ENCODE assay signal across 13 mouse cellular contexts in the genomic region with DNA sequence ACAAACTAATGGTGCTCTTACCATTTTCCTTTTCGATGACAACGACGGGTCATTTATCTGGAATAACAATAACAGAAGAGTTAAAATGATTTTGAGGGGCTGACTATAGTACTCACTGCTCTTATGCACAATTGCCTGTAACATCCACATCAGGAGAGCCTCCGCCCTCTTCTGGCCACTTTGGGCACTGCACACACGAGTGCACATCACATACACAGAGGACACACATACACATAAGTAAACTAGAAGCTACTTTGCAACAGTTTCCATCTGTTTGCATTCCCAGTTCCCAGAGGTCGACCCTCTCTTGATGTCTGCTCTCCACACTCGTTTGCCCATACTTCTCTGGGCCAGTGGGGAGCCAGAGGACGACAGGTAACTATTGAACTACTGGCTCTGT. TPM values are rescaled to one million over a fixed set of nuclear protein-coding genes. Genes with fewer than 3 reads are reported as not detected.
DNase-seq lines count a peak whose midpoint lies in the region; ATAC-seq and TF ChIP-seq lines count a peak whose summit lies in the region.
"Had no signal": no experiment of that assay in that cellular context is flagged by ENCODE, and none has a peak within 500 bp of the region (broad histone marks: within the 10 kb centered on the region; RNA-seq: fewer than 3 reads in every experiment).

No protein-coding gene starts in this region.

- H3K4me1 ChIP-seq in liver, postnatal 0 days (ENCODE audit: insufficient read depth) = peaks cover 4% of the 10 kb centered on the region; the same call in 1 of the 2 replicates
- H3K4me1 ChIP-seq in liver, embryonic 11.5 days (replicated peaks; ENCODE audit: control insufficient read depth, insufficient read depth, low read length) = no peaks in the 10 kb centered on the region
- no peaks in the 10 kb centered on the region for H3K4me1 ChIP-seq in ES-Bruce4 (ENCODE audit: control insufficient read depth, insufficient read depth, low read length)
- no peaks in the 10 kb centered on the region for H3K4me1 ChIP-seq in cortical plate, adult 2 months (ENCODE audit: control insufficient read depth, insufficient read depth, low read length)

- DNase-seq in gastrocnemius, adult 2 months = no peak
- DNase-seq in gastrocnemius, adult 18-20 months (ENCODE audit: low spot score) = no peak
- no peak for DNase-seq in liver, postnatal 0 days
- no peak for DNase-seq in liver, embryonic 11.5 days (ENCODE audit: low spot score)
- DNase-seq in right cerebral cortex, adult 2 months (ENCODE audit: low spot score in 2 of 2) = no peak
- DNase-seq: cerebellum, adult 9-10 months; kidney, adult 18-20 months had no signal

- WGBS in liver, postnatal 0 days (ENCODE audit: insufficient replicate concordance) = 75% methylated on average over 8 of the region's 8 CpGs
- 77% methylated on average over 8 of the region's 8 CpGs for WGBS in liver, embryonic 11.5 days

- ATAC-seq in liver, postnatal 0 days = no peak
- no peak for ATAC-seq in liver, embryonic 11.5 days (replicated peaks; ENCODE audit: low FRiP score)
- no peak for ATAC-seq in megakaryocyte-erythroid progenitor cell, adult 5-6 weeks (replicated peaks; ENCODE audit: low FRiP score, low TSS enrichment, poor library complexity, severe bottlenecking)
- ATAC-seq: activated CD4-positive, CD25-positive, alpha-beta regulatory T cell, adult 4 months had no signal

- TF ChIP-seq EP300 in liver, postnatal 0 days (IDR thresholded peaks at IDR 0.05; ENCODE audit: low read depth) = no peak
- TF ChIP-seq EP300 in ES-Bruce4 (IDR thresholded peaks at IDR 0.05; ENCODE audit: insufficient read depth, low read depth, low read length) = no peak

- H3K4me3 ChIP-seq in gastrocnemius, adult 2 months = no peak overlapping the region
- H3K4me3 ChIP-seq in liver, postnatal 0 days (ENCODE audit: low read depth, low read length) = no peak overlapping the region
- H3K4me3 ChIP-seq in liver, embryonic 11.5 days (ENCODE audit: low read depth, low read length) = no peak overlapping the region
- no peak overlapping the region for H3K4me3 ChIP-seq in ES-Bruce4 (ENCODE audit: low read depth, low read length)
- H3K4me3 ChIP-seq in cortical plate, adult 2 months (ENCODE audit: insufficient read depth, low read length) = no peak overlapping the region

- H3K9me3 ChIP-seq in liver, postnatal 0 days (ENCODE audit: low read length) = 0 out of 2 replicates have a peak, but pooled peaks cover 3% of the 10 kb centered on the region
- no peaks in the 10 kb centered on the region for H3K9me3 ChIP-seq in liver, embryonic 11.5 days (ENCODE audit: control insufficient read depth, low read length)
- no peaks in the 10 kb centered on the region for H3K9me3 ChIP-seq in ES-Bruce4 (replicated peaks; ENCODE audit: control insufficient read depth, insufficient read depth, low read length, poor library complexity, severe bottlenecking)

- H3K27me3 ChIP-seq in liver, postnatal 0 days (ENCODE audit: insufficient read depth, low read length) = no peaks in the 10 kb centered on the region
- no peaks in the 10 kb centered on the region for H3K27me3 ChIP-seq in liver, embryonic 11.5 days (replicated peaks; ENCODE audit: control insufficient read depth, insufficient read depth, low read length)
- no peaks in the 10 kb centered on the region for H3K27me3 ChIP-seq in ES-Bruce4 (ENCODE audit: control insufficient read depth, insufficient read depth, low read length, poor library complexity, severe bottlenecking)

- H3K27ac ChIP-seq in gastrocnemius, adult 2 months = no peak overlapping the region
- no peak overlapping the region for H3K27ac ChIP-seq in liver, postnatal 0 days (ENCODE audit: low read depth)
- H3K27ac ChIP-seq in liver, embryonic 11.5 days (ENCODE audit: low read depth, low read length) = no peak overlapping the region
- H3K27ac ChIP-seq in ES-Bruce4 (ENCODE audit: insufficient read depth, low read length) = no peak overlapping the region
- no peak overlapping the region for H3K27ac ChIP-seq in cortical plate, adult 2 months (ENCODE audit: insufficient read depth, low read length)

- 0 out of 2 replicates have a peak, but pooled peaks have one; percentile 7 for TF ChIP-seq CTCF in gastrocnemius, adult 2 months (IDR thresholded peaks at IDR 0.05)
- TF ChIP-seq CTCF in liver, postnatal 0 days (IDR thresholded peaks at IDR 0.05; ENCODE audit: low read depth) = peak; percentile 49
- TF ChIP-seq CTCF in ES-Bruce4 (IDR thresholded peaks at IDR 0.05; ENCODE audit: low read depth, low read length) = peak; percentile 44
- 0 out of 2 replicates have a peak, but pooled peaks have one; percentile 3 for TF ChIP-seq CTCF in cortical plate, adult 2 months (IDR thresholded peaks at IDR 0.05; ENCODE audit: extremely low read depth, insufficient read depth, low read length)

- H3K4me2 ChIP-seq in liver, postnatal 0 days (ENCODE audit: low read depth, low read length) = no peak overlapping the region
- H3K4me2 ChIP-seq in liver, embryonic 11.5 days = no peak overlapping the region
- H3K4me2 ChIP-seq: heart, embryonic 11.5 days; midbrain, embryonic 11.5 days had no signal

- peaks cover 12% of the 10 kb centered on the region for H3K36me3 ChIP-seq in liver, postnatal 0 days (replicated peaks; ENCODE audit: insufficient read depth, low read length)
- no peaks in the 10 kb centered on the region for H3K36me3 ChIP-seq in liver, embryonic 11.5 days (ENCODE audit: control insufficient read depth, insufficient read depth, low read length)
- no peaks in the 10 kb centered on the region for H3K36me3 ChIP-seq in ES-Bruce4 (ENCODE audit: control insufficient read depth, insufficient read depth, low read length, poor library complexity, severe bottlenecking)

- no peak for TF ChIP-seq POLR2A in ES-Bruce4 (IDR thresholded peaks at IDR 0.05; ENCODE audit: insufficient read depth, low read length)
- TF ChIP-seq POLR2A in cortical plate, adult 2 months (IDR thresholded peaks at IDR 0.05; ENCODE audit: extremely low read depth, insufficient read depth, low read length) = no peak

- H3K9ac ChIP-seq in liver, postnatal 0 days (replicated peaks) = no peak overlapping the region
- no peak overlapping the region for H3K9ac ChIP-seq in liver, embryonic 11.5 days (ENCODE audit: low read depth, low read length)
- no peak overlapping the region for H3K9ac ChIP-seq in ES-Bruce4 (ENCODE audit: low read depth, poor library complexity, severe bottlenecking)

- intact Hi-C loops in gastrocnemius, adult 2 months (cut with DNase I) = no loop called here

RNA-seq across cellular contexts. Expression of a gene that starts 9.0 kb away (rescaled TPM):
- total RNA-seq in gastrocnemius, adult 2 months (2021) = under 1 TPM; 0.51 to 0.64 TPM
- under 1 TPM; 0.33 to 0.41 TPM for total RNA-seq in gastrocnemius, adult 18-20 months (2021)
- 8.6 and 9.4 TPM in 2 replicates for polyA plus RNA-seq in liver, postnatal 0 days (2015; fragmentation: Nextera tagmentation; extraction: Ambion mirVana)
- polyA plus RNA-seq in liver, embryonic 11.5 days (2014; fragmentation: Nextera tagmentation; extraction: Ambion mirVana) = 9.1 and 9.5 TPM in 2 replicates
- polyA plus RNA-seq in ES-Bruce4 (2011; ENCODE audit: insufficient read depth, insufficient read length, low read depth, missing spikeins) = 14.2 and 17.2 TPM in 2 replicates
- 1.6 and 1.9 TPM in 2 replicates for polyA plus RNA-seq in cortical plate, adult 2 months (2012; rRNA removed)
- total RNA-seq in megakaryocyte-erythroid progenitor cell, adult 5-6 weeks (2014; fragmentation: Nextera tagmentation) = 0.74 and 1.7 TPM in 2 replicates
- total RNA-seq in megakaryocyte-erythroid progenitor cell, adult 5-6 weeks (2017) = 1.3 and 2.1 TPM in 2 replicates

RNA-seq across cellular contexts. Expression of a gene that starts 43.0 kb away (rescaled TPM):
- 10 to 100 TPM; 67.2 to 80.7 TPM for total RNA-seq in gastrocnemius, adult 2 months (2021)
- total RNA-seq in gastrocnemius, adult 18-20 months (2021) = 10 to 100 TPM; 72.1 to 74.4 TPM
- polyA plus RNA-seq in liver, postnatal 0 days (2015; fragmentation: Nextera tagmentation; extraction: Ambion mirVana) = 120 and 123 TPM in 2 replicates
- 328 and 349 TPM in 2 replicates for polyA plus RNA-seq in liver, embryonic 11.5 days (2014; fragmentation: Nextera tagmentation; extraction: Ambion mirVana)
- 200 and 203 TPM in 2 replicates for polyA plus RNA-seq in ES-Bruce4 (2011; ENCODE audit: insufficient read depth, insufficient read length, low read depth, missing spikeins)
- polyA plus RNA-seq in cortical plate, adult 2 months (2012; rRNA removed) = 147 and 150 TPM in 2 replicates
- 266 and 321 TPM in 2 replicates for total RNA-seq in megakaryocyte-erythroid progenitor cell, adult 5-6 weeks (2014; fragmentation: Nextera tagmentation)
- total RNA-seq in megakaryocyte-erythroid progenitor cell, adult 5-6 weeks (2017) = 395 and 432 TPM in 2 replicates

RNA-seq across cellular contexts. Expression of a gene that starts 43.1 kb away (rescaled TPM):
- 10 to 100 TPM; 11.4 to 13.7 TPM for total RNA-seq in gastrocnemius, adult 2 months (2021)
- 10 to 100 TPM; 11.4 to 13.9 TPM for total RNA-seq in gastrocnemius, adult 18-20 months (2021)
- 9.2 and 10.5 TPM in 2 replicates for polyA plus RNA-seq in liver, postnatal 0 days (2015; fragmentation: Nextera tagmentation; extraction: Ambion mirVana)
- 32.1 and 33.5 TPM in 2 replicates for polyA plus RNA-seq in liver, embryonic 11.5 days (2014; fragmentation: Nextera tagmentation; extraction: Ambion mirVana)
- polyA plus RNA-seq in ES-Bruce4 (2011; ENCODE audit: insufficient read depth, insufficient read length, low read depth, missing spikeins) = 39.7 TPM in 2 replicates
- 12.7 and 13.0 TPM in 2 replicates for polyA plus RNA-seq in cortical plate, adult 2 months (2012; rRNA removed)
- total RNA-seq in megakaryocyte-erythroid progenitor cell, adult 5-6 weeks (2014; fragmentation: Nextera tagmentation) = 34.6 and 39.9 TPM in 2 replicates
- 51.5 and 60.1 TPM in 2 replicates for total RNA-seq in megakaryocyte-erythroid progenitor cell, adult 5-6 weeks (2017)

RNA-seq across cellular contexts. Expression of a gene that starts 43.6 kb away (rescaled TPM):
- total RNA-seq in gastrocnemius, adult 2 months (2021) = 1 to 10 TPM in 1 of 2 experiments, under 1 TPM in 1; 0.56 to 7.4 TPM
- total RNA-seq in gastrocnemius, adult 18-20 months (2021) = 1 to 10 TPM; 7.1 to 7.2 TPM
- polyA plus RNA-seq in liver, postnatal 0 days (2015; fragmentation: Nextera tagmentation; extraction: Ambion mirVana) = 17.7 and 20.1 TPM in 2 replicates
- polyA plus RNA-seq in liver, embryonic 11.5 days (2014; fragmentation: Nextera tagmentation; extraction: Ambion mirVana) = 25.1 and 26.0 TPM in 2 replicates
- polyA plus RNA-seq in ES-Bruce4 (2011; ENCODE audit: insufficient read depth, insufficient read length, low read depth, missing spikeins) = 13.2 and 17.4 TPM in 2 replicates
- polyA plus RNA-seq in cortical plate, adult 2 months (2012; rRNA removed) = 19.6 and 22.3 TPM in 2 replicates
- 19.2 and 24.7 TPM in 2 replicates for total RNA-seq in megakaryocyte-erythroid progenitor cell, adult 5-6 weeks (2014; fragmentation: Nextera tagmentation)
- 23.6 and 28.5 TPM in 2 replicates for total RNA-seq in megakaryocyte-erythroid progenitor cell, adult 5-6 weeks (2017)

RNA-seq across cellular contexts. Expression of a gene that starts 55.2 kb away (rescaled TPM):
- total RNA-seq in gastrocnemius, adult 2 months (2021) = under 1 TPM in 1 of 2 experiments, not detected in 1; 0.15 TPM
- under 1 TPM in 1 of 2 experiments, not detected in 1; 0.14 TPM for total RNA-seq in gastrocnemius, adult 18-20 months (2021)
- polyA plus RNA-seq in liver, postnatal 0 days (2015; fragmentation: Nextera tagmentation; extraction: Ambion mirVana) = 11.2 and 14.6 TPM in 2 replicates
- 8.5 and 9.4 TPM in 2 replicates for polyA plus RNA-seq in liver, embryonic 11.5 days (2014; fragmentation: Nextera tagmentation; extraction: Ambion mirVana)
- polyA plus RNA-seq in ES-Bruce4 (2011; ENCODE audit: insufficient read depth, insufficient read length, low read depth, missing spikeins) = 14.6 and 15.8 TPM in 2 replicates
- 9.3 and 10.3 TPM in 2 replicates for polyA plus RNA-seq in cortical plate, adult 2 months (2012; rRNA removed)
- total RNA-seq in megakaryocyte-erythroid progenitor cell, adult 5-6 weeks (2014; fragmentation: Nextera tagmentation) = not detected in 2 replicates
- not detected in 2 replicates for total RNA-seq in megakaryocyte-erythroid progenitor cell, adult 5-6 weeks (2017)
